Mouse (Mus musculus): ENCODE data around the gene Afp.

Gene Afp

DNA sequence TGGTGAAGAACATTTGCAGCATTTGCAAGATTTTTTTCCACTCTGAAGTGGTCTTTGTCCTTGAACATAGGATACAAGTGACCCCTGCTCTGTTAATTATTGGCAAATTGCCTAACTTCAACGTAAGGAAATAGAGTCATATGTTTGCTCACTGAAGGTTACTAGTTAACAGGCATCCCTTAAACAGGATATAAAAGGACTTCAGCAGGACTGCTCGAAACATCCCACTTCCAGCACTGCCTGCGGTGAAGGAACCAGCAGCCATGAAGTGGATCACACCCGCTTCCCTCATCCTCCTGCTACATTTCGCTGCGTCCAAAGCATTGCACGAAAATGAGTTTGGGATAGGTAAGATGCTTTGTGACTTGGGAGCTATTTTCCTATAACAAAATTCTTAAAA lies at the start of gene Afp:
Gene Afp, plus strand, starts transcription at position 220 of the 400 bp plus-strand sequence.
- DNase-seq (ENCODE audit: low spot score in 2 of 2), result no peak

DNA sequence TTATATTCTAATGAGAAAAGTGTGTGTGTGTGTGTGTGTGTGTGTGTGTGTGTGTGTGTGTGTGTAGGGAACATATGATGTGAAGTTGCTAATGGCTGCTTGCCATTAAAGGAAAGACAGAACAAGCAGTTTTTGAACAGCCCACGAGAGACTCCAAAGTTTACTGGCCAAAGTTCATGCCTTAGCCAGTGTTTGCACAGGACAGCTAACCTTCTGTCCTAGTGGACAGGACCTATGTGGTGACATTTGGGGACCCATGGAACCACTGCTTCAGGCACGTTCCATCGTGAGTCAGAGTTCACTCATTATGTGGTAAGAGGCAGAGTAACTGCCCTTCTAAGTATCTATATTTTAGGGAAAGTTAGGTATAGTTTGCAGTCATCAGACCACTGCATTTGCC lies 43.0 kb upstream of the Afp start:
- DNase-seq (ENCODE audit: low spot score in 2 of 2), result no peak

DNA sequence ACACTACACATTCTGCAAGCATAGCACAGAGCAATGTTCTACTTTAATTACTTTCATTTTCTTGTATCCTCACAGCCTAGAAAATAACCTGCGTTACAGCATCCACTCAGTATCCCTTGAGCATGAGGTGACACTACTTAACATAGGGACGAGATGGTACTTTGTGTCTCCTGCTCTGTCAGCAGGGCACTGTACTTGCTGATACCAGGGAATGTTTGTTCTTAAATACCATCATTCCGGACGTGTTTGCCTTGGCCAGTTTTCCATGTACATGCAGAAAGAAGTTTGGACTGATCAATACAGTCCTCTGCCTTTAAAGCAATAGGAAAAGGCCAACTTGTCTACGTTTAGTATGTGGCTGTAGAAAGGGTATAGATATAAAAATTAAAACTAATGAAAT lies 40.6 kb upstream of the Afp start:
- DNase-seq (ENCODE audit: low spot score in 2 of 2), result no peak

DNA sequence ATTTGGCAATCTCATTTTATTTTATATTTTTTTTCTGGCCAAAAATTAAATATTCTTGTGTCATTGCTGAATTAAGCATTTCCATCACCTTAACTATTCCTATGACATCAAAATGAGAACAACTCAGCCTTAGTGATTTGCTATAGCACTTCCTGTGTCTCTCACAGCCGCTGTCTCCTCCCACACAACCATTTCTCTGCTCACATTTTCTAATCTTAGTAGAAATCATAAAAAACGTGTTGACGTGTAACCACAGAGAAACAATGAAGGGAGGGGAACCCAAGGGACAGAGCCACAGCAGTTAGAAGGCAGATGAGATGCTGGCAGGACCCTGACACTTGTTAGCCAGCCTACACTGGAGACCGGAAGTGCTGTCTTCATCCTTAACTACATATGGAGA lies 37.8 kb upstream of the Afp start:
- DNase-seq (ENCODE audit: low spot score in 2 of 2), result no peak

DNA sequence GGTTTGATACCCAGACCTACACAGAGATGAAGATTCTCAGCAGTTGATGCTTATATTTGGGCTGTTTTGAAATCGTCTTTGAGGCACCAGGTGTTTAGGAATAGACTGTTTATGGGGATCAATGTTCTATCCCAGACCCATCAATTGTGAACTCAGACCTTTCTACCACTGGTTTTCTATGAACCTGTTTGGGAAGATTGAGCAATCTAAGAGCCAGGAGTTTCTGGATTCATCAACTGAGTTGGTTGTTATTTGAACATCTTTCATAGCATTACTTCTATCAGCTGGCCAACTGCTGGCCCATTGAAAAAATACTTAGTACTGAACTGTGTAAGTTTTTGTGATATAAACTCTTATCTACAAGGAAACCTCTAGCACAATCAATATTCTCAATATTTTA lies 33.3 kb upstream of the Afp start:
- DNase-seq (ENCODE audit: low spot score in 2 of 2), result no peak

DNA sequence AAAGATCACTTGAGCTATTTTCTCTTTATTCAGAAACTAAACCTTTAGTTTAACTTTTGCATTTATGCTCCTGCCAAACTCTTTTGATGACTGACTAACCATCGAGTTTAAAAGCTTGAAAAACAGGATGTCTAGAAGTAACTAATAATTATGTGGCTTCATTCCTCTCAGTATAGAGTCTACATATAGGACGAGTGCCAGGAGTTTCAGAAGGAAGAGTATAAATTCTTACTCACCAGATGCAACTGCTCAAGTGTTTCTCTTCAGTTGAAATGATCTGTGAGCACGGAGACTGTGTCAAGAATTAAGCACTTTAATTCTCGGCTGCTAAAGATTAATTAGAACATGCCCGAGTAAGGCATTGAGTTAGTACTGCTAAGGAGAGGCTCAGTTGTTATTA lies 31.8 kb upstream of the Afp start:
- no peak for DNase-seq (ENCODE audit: low spot score in 2 of 2)

DNA sequence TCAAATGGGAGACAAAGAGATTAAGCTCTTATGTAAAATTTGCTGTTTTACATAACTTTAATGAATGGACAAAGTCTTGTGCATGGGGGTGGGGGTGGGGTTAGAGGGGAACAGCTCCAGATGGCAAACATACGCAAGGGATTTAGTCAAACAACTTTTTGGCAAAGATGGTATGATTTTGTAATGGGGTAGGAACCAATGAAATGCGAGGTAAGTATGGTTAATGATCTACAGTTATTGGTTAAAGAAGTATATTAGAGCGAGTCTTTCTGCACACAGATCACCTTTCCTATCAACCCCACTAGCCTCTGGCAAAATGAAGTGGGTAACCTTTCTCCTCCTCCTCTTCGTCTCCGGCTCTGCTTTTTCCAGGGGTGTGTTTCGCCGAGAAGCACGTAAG lies 29.9 kb upstream of the Afp start, which contains the start of gene Alb:
Gene Alb, plus strand, starts transcription at position 279 of the 400 bp plus-strand sequence.
- no peak for DNase-seq (ENCODE audit: low spot score in 2 of 2)

DNA sequence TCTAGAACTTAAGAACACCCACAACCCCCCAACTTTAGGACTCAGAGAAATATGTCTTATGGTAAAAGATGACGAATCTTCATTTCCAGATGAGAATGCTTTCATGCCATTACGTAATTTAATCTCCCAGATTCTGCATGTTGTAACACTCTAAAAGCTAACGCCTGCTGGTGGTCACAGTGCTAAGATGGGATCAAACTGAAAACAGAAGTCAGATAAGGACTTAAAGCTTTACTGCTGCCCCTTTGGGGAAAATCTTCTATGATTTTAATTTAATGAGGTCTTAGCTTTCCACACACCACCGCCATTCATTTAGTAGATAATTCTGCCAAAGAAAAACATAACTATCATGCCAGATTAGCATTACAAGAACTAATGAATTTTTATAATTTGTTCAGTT lies 23.7 kb upstream of the Afp start:
- no peak for DNase-seq (ENCODE audit: low spot score in 2 of 2)

DNA sequence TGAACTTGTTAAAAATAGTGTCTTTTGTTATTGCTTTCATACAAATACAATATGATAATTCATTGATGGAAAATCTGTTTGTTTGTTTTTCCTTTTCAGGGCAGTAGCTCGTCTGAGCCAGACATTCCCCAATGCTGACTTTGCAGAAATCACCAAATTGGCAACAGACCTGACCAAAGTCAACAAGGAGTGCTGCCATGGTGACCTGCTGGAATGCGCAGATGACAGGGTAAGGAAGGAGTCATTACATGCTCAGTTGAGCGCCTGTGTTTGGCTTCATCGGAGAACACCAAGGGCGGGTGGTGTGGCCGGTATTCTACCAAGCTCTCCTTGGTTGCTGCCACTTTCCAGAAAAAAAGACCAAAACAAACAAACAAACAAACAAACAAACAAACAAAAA lies 23.3 kb upstream of the Afp start:
- DNase-seq (ENCODE audit: low spot score in 2 of 2), result no peak

DNA sequence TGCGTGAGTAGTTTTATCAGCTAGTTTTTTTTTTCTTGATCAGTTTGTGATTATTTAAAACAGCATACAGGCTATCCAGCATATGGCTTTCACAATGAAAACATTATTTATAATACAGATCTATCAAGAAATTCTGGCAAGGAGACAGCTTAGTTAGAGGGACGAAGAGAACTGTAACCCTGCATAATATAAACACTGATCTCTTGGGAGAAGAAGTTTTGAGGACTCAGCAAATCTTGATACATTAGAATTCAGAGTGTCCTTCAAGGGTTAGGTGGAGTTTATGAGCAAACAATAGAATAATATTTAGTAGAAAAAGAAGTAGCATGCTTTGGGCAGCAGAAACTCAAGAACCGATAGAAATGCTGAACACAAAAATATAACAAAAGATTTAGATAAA lies 19.7 kb upstream of the Afp start:
- DNase-seq (ENCODE audit: low spot score in 2 of 2), result no peak

DNA sequence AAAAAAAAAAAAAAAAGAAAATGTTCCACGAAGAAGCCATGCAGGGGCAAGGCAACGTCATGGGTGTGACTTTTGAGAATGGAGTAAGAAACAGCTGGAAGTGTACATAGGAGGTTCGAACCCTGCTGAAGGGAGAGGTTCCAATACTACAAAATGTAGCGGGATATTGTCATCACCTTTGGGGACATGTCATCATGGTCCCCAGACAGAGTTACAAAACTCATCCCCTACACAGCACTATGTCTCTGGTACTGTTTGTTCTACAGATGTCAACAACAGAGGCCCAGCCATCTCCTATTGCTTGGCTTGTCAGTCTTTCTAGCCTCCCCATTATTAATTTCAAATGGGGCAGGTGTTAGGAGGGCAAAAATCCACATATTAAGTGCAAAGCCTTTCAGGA lies 16.6 kb upstream of the Afp start:
- DNase-seq (ENCODE audit: low spot score in 2 of 2), result no peak

DNA sequence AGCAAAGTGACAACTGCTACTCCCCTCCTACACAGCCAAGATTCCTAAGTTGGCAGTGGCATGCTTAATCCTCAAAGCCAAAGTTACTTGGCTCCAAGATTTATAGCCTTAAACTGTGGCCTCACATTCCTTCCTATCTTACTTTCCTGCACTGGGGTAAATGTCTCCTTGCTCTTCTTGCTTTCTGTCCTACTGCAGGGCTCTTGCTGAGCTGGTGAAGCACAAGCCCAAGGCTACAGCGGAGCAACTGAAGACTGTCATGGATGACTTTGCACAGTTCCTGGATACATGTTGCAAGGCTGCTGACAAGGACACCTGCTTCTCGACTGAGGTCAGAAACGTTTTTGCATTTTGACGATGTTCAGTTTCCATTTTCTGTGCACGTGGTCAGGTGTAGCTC lies 16.2 kb upstream of the Afp start:
- DNase-seq (ENCODE audit: low spot score in 2 of 2), result no peak

DNA sequence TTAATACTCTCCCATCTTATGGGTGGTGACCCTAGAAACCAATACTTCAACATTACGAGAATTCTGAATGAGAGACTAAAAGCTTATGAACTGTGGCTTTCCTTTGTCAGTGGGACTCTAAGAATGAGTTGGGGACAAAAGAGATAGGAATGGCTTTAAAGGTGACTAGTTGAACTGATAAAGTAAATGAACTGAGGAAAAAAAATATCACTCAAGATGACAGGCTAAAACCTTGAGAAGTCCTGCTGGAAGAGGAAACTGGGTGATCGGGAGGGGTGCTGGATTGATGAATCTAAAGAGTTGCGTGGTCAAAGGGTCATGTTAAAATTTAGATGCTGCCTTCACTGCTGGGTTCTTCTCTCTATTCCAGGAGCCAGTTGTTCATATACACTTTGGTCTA lies 13.8 kb upstream of the Afp start:
- no peak for DNase-seq (ENCODE audit: low spot score in 2 of 2)

DNA sequence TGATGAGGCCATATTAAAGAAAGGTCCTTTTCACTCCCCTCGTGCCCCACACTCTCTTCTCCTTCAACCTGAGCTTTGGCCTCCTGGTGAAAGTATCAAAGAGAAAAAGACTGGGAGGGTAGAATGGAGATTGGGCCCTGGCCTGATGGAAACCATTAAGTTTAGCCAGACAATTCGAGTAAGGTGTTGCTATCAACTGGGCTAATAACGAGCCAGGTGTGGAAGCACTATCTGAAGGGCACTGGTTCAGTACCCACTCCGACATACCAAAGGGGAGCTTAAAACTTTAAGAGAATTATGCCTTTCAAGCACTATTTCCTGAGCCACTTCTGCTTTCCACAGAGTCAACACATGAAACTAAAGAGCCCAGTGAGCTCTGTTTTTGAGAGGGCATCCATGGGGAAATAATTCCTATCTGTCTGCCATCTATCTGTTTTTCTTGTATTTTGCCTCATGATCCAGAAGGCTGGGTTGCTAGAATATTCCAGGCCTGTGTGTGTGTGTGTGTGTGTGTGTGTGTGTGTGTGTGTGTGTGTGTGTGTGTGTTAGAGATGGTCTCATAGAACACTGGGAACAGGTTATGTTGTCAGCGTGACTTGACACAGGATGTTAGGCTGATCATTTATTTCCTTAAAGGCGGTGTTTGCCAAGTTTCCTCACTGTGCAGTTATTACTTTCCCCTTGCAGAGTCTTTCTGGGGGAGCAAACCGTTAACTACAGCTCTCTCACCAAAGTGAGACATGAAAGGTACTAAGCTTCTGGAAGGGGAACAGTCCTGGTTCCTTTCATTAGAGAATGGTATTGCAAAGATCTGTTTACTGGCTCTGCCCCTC lies 13.0 kb upstream of the Afp start:
- no peak for DNase-seq (ENCODE audit: low spot score in 2 of 2)

DNA sequence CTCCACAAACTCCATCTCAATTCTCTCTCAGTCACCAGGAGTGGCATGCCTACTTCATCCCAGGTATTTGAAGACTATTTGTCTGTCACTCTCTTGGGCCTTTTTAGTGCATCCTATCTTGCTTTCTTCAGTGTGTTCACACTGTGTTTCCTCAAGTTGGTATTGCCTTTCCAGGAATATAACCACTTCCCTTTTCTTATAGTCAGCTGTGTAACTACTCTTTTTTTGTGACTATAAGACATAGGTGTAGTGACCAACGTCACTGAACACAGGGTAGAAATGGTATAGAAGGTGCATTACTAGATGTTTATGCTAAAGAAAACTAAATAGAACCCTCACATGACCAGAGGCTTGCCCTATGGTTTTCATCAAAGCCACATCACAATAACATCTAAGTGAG lies 11.7 kb upstream of the Afp start:
- no peak for DNase-seq (ENCODE audit: low spot score in 2 of 2)

DNA sequence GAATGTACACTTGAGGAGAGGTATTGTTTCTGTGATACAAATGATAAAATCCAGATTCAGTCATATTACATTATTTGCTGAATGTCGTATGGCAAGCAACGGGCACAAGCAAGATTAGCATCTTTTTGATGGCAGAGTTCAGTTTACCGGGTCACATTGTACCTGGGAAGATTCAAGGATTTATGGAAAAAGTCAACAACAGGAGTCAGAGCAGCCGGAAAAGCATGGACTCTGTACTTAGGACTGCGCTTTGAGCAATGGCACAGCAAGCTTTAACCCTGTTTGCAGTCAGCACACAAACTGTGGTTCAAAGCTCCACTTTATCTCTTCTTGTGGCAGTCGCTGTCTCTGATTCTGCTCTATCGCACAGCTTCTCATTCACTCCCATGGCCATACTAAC lies 4.9 kb upstream of the Afp start:
- no peak for DNase-seq (ENCODE audit: low spot score in 2 of 2)

DNA sequence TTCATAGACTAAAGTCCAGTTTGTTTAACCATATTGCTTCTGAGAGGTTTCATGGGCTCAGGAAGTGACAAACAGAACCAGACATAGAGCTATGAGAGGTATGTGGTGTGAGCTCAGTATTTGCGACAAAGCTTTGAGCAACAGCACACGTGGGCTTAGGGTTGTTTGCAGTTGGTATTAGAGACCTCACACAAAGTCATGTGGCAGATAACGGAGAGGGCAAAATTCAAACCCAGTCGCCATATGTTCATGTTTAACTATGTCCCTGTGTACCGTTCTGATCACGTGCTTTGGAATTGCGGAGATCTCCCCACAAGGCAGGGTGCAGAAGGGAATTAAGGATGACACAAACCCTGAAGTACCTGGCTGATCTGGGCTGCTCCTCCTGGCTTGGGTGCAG lies 2.2 kb upstream of the Afp start:
- DNase-seq (ENCODE audit: low spot score in 2 of 2), result no peak

DNA sequence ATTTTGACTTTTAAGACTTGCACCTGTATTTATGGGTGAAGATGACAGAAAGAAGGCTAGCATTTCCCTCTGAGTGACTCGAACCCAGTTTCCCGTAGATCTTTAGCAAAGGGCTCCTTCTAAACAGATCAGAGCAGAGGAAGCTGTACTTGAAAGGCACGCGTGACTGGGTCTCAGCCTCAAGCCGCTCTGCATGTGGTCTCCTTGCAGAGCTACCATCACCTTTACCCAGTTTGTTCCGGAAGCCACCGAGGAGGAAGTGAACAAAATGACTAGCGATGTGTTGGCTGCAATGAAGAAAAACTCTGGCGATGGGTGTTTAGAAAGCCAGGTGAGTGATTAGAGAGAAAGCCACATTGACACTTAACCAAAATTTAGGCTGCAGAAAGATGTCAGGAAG lies 1.9 kb downstream of the Afp start:
- DNase-seq (ENCODE audit: low spot score in 2 of 2), result peak in 1 of 2 experiments; percentile 27

DNA sequence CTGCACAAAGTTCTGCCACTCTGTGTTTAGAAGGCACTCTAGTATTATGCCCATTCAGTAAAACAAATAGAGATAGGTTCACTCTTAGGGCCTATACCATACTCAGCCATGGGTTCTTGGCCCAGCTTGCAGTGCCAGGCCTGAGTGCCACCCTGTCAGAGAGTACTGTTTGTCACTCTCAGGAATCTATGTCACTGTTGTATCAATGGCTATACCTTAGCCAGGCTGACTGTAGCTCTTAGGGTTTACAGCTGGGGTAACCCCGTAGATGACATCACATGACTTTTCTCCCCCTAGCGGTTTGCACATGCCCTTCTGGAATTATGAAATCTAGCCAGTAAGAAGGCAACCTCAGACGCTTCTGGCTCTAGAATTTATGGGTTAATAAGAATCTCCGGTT lies 3.8 kb downstream of the Afp start:
- no peak for DNase-seq (ENCODE audit: low spot score in 2 of 2)

DNA sequence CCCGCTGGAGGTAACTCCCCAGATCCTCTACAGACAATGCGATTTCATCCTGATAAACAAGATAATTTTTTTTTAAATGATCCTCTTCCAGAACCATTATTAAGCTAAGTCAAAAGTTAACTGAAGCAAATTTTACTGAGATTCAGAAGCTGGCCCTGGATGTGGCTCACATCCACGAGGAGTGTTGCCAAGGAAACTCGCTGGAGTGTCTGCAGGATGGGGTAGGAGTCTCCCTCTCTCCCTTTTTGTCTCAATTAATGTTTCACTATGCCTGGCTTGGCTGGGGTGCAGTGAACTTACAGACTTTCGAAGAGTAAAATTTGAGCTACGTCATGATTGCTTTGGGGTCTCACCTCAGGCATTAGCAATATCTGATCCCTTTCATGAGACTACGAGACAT lies 9.0 kb downstream of the Afp start:
- DNase-seq (ENCODE audit: low spot score in 2 of 2), result no peak

DNA sequence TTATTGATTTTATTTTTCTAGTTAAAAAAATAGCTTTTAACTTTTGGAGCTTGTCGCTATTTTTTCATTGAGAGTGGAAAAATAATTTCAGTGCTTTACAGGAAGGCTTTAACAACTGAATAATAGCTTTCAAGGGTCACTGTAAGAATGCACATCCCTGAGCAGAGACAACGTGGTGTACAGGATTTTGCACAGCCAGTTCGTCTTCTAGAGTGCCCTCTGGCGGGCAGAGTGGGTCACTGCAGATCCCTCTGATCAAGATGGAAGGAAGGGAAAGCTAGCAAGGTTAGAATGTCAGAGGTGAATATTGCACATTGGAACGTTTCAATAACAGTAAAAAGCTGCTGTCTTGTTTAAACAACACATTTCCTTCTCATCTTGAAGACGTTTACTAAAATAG lies 10.2 kb downstream of the Afp start:
- DNase-seq (ENCODE audit: low spot score in 2 of 2), result peak; percentile 59 to 86

DNA sequence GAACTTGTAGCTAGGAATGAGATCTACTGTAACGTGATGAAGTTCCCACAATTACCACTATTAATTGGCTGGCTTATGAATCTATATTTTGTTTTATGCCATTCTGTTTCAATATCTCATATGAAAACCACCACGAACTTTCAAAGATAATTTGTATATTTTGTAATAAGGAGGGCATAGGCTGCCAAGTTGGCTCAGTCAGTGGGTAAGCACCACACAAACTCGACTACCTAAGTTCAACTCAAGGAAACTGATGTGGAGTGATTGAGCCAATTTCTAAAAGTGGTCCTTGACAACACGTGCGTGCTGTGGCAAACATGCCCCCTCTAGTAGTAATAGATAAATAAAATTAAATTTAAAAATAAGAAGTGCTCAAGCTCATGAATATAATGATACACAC lies 11.2 kb downstream of the Afp start:
- no peak for DNase-seq (ENCODE audit: low spot score in 2 of 2)

DNA sequence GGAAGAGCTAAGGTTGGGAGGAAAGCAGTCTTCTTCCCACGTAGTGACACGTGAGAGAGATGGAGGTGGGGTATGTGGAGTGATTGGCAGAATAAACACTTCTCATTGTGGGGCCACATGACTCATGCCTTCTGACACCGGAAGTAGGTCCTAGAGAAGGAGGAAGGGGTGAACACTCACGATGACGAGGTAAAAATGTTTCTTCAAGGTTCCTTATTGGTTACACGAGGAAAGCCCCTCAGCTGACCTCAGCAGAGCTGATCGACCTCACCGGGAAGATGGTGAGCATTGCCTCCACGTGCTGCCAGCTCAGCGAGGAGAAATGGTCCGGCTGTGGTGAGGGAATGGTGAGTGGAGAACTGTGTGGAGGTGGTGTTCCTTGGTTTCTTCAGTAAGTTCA lies 14.2 kb downstream of the Afp start:
- no peak for DNase-seq (ENCODE audit: low spot score in 2 of 2)

DNA sequence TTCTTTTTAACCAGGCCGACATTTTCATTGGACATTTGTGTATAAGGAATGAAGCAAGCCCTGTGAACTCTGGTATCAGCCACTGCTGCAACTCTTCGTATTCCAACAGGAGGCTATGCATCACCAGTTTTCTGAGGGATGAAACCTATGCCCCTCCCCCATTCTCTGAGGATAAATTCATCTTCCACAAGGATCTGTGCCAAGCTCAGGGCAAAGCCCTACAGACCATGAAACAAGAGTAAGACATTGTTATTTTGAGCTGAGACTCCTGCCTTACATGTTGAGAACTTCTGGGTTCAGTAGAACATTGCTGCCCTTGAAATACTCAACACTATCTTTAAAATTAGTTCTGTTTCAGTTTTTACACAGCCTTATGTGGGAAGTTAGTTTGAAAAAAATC lies 16.0 kb downstream of the Afp start:
- DNase-seq (ENCODE audit: low spot score in 2 of 2), result no peak
